Mouse (Mus musculus): Measurements from ENCODE around the gene Copz2.

DNA sequence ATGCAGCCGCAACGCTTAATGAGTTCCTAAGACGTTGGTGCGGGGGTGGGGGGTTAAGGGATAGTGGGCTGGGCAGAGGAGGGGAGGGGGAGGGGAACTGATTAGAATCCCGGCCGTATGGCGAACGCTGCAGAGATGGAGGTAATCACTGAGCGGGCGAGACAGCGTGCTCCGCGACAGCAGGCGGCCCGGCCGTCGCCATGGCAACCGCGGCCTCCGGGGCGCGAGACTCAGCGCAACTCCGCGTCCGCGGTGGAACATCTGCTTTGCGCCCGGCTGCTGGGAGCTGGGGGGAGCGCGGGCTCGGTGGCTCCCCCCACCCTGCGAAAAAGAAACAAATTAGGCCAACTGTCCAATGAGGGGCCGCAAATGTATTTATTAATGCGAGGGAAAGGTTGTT lies 26.1 kb downstream of the Copz2 start:
- TF ChIP-seq TCF12 (IDR thresholded peaks at IDR 0.05; ENCODE audit: insufficient read depth, poor library complexity, severe bottlenecking) = no peak
- no peak for TF ChIP-seq POLR2A (IDR thresholded peaks at IDR 0.05; ENCODE audit: insufficient read length, low read depth)
- no peak for TF ChIP-seq MAX (IDR thresholded peaks at IDR 0.05; ENCODE audit: low read depth)
- TF ChIP-seq TCF3 (IDR thresholded peaks at IDR 0.05; ENCODE audit: insufficient read length, low read depth) = no peak
- TF ChIP-seq POLR2AphosphoS2 (IDR thresholded peaks at IDR 0.05; ENCODE audit: insufficient read length, low read depth) = no peak
- no peak for TF ChIP-seq CEBPB (IDR thresholded peaks at IDR 0.05; ENCODE audit: insufficient read depth, poor library complexity, severe bottlenecking)
- TF ChIP-seq USF1 (IDR thresholded peaks at IDR 0.05; ENCODE audit: low read depth) = no peak
- no peak for TF ChIP-seq SRF (IDR thresholded peaks at IDR 0.05; ENCODE audit: control insufficient read depth, insufficient read length, low read depth)
- no peak for TF ChIP-seq E2F4 (IDR thresholded peaks at IDR 0.05; ENCODE audit: insufficient read depth)
- no peak for TF ChIP-seq REST (IDR thresholded peaks at IDR 0.05; ENCODE audit: insufficient read depth, insufficient read length)
